Mouse (Mus musculus) liver, postnatal 0 days (tissue): ENCODE results near the gene Wnt3a. TPM values are rescaled to one million over a fixed set of nuclear protein-coding genes. Genes with fewer than 3 reads are reported as not detected.

Experiments used
- ATAC-seq: fragments of 200-750 bp; cut with Nextera tagmentation; 2 replicates; pipeline ENCODE4 v1.8.0; 2017; ENCODE audit warnings: mild to moderate bottlenecking, moderate library complexity
- DNase-seq: peaks from one replicate; pipeline ENCODE4 v3.0.0-alpha.2; 2016
- H3K27ac ChIP-seq: fragments of 300-500 bp; sonication (generic); 2 replicates; pipeline ENCODE4 v1.5.1; 2014; ENCODE audit warnings: antibody characterized with exemption, moderate library complexity, mild to moderate bottlenecking, low read depth
- H3K27me3 ChIP-seq: fragments of 300-500 bp; sonication (generic); 2 replicates; pipeline ENCODE4 v1.6.1; 2014; ENCODE audit warnings: low read length, control low read depth, mixed read lengths; ENCODE audit not compliant: insufficient read depth
- H3K36me3 ChIP-seq: fragments of 300-500 bp; sonication (generic); replicated peaks from 2 replicates; pipeline ENCODE4 v1.6.1; 2014; ENCODE audit warnings: mild to moderate bottlenecking, control low read depth, low read length, moderate library complexity, mixed read lengths; ENCODE audit not compliant: insufficient read depth
- H3K4me1 ChIP-seq: fragments of 300-500 bp; sonication (generic); 2 replicates; pipeline ENCODE4 v1.6.1; 2014; ENCODE audit warnings: antibody characterized with exemption, mild to moderate bottlenecking, control low read depth; ENCODE audit not compliant: insufficient read depth
- H3K4me2 ChIP-seq: fragments of 300-500 bp; sonication (generic); 2 replicates; pipeline ENCODE4 v1.6.1; 2014; ENCODE audit warnings: low read depth, mild to moderate bottlenecking, low read length, moderate library complexity, mixed read lengths
- H3K4me3 ChIP-seq: fragments of 300-500 bp; sonication (generic); 2 replicates; pipeline ENCODE4 v1.5.1; 2014; ENCODE audit warnings: low read depth, low read length
- H3K9ac ChIP-seq: fragments of 300-500 bp; sonication (generic); replicated peaks from 2 replicates; pipeline ENCODE4 v1.6.1; 2014; ENCODE audit warnings: mild to moderate bottlenecking, moderate library complexity
- H3K9me3 ChIP-seq: fragments of 300-500 bp; sonication (generic); 2 replicates; pipeline ENCODE4 v1.6.1; 2016; ENCODE audit warnings: mild to moderate bottlenecking, control low read depth, low read length, mixed read lengths
- CTCF ChIP-seq: sonication (generic); IDR thresholded peaks from 2 replicates; pipeline ENCODE4 v1.5.1; 2016; ENCODE audit warnings: antibody characterized with exemption, low read depth
- EP300 ChIP-seq: IDR thresholded peaks from 2 replicates; pipeline ENCODE4 v1.6.1; 2016; ENCODE audit warnings: antibody characterized with exemption, low read depth, mild to moderate bottlenecking
- WGBS: fragments of 180-500 bp; shearing (Covaris S2); extraction: QIAGEN DNeasy Blood & Tissue Kit; methylation state at CpG from one replicate; pipeline ENCODE4 v1.1.7; 2014; ENCODE audit not compliant: insufficient replicate concordance; 5-methylcytosine and 5-hydroxymethylcytosine counted together
- polyA plus RNA-seq: library from polyadenylated mRNA; unstranded; fragments of >200 nt; fragmentation: Nextera tagmentation; extraction: Ambion mirVana; gene quantifications from 2 replicates; pipeline ENCODE4 v1.2.1, GENCODE M21; 2015

Wnt3a gene
- polyA plus RNA-seq: not detected in 2 replicates

DNA sequence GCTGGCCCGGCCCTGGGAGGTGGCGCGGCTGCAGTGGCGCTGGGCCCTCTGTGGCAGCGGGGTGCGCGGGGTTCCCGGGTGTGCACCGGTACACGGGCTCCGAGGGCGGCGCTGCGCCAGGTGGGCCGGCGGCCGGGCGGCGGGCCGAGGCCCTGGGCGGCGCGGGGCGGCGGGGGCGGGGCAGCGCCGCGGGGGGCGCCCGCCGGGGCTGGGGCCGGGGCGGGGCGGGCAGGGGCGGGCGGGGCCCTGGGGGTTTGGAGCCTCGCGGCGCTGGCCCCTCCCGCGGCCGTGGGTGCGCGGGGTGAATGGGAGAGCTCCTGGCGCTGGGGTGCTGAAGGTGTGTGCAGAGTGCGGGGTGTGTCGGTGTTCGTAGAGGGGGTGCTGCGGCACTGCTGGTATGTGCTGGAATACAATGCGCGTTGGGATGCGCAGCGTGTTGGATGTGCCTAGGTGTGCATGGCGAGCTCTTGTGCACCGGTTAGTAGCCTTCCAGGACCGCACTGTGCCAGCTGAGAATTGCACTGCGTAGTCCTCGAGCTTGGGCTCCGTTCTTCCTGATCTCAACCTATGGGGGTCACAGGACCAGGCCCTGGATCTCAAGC lies at the start of gene Wnt3a:
Gene Wnt3a, minus strand, starts transcription at position 51 of the 602 bp plus-strand sequence.
- WGBS: under 1% methylated on average over 30 of the region's 60 CpGs
- no peak within 1 kb of the TSS for H3K4me2 ChIP-seq
- TF ChIP-seq EP300 (no peak), CTCF (no peak)
- DNase-seq (no peak), ATAC-seq (no peak)
- H3K36me3 ChIP-seq: no peaks in the 10 kb centered on the region
- H3K27ac ChIP-seq: no peak within 1 kb of the TSS
- no peaks in the 10 kb centered on the region for H3K9me3 ChIP-seq
- H3K9ac ChIP-seq: no peak within 1 kb of the TSS
- H3K4me3 ChIP-seq: no peak within 1 kb of the TSS
- H3K4me1 ChIP-seq: no peaks in the 10 kb centered on the region
- H3K27me3 ChIP-seq: peaks cover 83% of the 10 kb centered on the region

DNA sequence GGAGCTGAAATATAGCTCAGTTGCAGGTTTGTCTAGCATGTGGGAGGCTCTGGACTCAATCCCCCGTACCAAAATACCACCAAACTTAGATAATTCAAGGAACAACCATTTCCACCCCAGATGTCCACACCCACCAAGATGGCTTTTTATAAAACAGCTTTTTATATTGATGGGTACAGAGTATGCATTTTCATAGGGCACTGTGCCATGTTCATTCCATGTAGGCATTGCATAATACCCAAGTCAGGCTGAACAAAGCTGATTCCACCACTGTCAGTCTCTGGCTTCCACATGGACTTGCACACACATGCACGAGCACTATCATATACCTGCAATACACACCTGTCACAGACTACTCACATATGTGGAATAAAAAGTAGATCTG lies 48.2 kb upstream of the Wnt3a start:
- ATAC-seq: no peak
- H3K27ac ChIP-seq: no peak overlapping the region
- no peak overlapping the region for H3K4me2 ChIP-seq
- TF ChIP-seq CTCF: no peak
- no peaks in the 10 kb centered on the region for H3K9me3 ChIP-seq
- no peaks in the 10 kb centered on the region for H3K27me3 ChIP-seq
- WGBS: 75% methylated on average over 2 of the region's 2 CpGs
- H3K4me3 ChIP-seq: no peak overlapping the region
- H3K4me1 ChIP-seq: no peaks in the 10 kb centered on the region
- H3K9ac ChIP-seq: no peak overlapping the region
- H3K36me3 ChIP-seq: no peaks in the 10 kb centered on the region
- DNase-seq: no peak

DNA sequence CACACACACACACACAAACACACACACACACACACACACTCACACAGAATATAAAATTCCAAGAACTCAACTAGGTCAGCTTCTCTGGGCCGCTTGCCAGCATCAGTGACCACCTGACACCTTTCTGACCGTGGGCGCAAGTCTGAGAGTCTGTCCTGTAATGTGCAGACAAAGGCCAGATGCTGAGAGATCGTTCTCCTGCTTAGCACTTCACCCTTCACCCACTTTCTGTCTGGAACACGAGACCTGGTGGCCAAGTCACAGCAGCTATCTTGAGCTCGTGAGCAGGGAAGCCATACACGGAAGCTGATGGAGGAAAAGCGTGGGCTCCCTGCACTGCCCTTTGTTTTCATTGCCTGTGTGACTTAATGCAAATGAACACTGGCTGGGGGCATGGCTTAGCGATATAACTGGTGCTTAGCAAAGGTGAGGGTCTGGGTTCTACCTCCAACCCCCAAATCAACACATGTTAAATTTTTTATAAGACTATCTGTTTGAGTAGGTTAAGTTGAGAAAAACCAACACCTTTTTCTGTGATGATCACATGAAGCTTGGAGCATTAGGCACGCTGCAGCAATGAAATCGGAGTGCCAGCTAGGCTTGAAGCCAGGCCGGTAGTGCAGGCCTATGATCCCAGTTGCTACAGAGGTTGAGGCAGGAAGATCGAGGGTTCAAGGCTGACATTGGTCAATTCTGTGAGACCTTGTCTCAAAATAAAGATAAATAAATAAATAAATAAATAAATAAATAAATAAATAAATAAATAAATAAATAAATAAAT lies 47.6 kb upstream of the Wnt3a start:
- no peak overlapping the region for H3K9ac ChIP-seq
- H3K36me3 ChIP-seq: no peaks in the 10 kb centered on the region
- no peak overlapping the region for H3K27ac ChIP-seq
- no peak overlapping the region for H3K4me2 ChIP-seq
- no peaks in the 10 kb centered on the region for H3K9me3 ChIP-seq
- H3K27me3 ChIP-seq: no peaks in the 10 kb centered on the region
- 67% methylated on average over 13 of the region's 13 CpGs for WGBS
- ATAC-seq: no peak
- no peak overlapping the region for H3K4me3 ChIP-seq
- no peak for TF ChIP-seq EP300
- no peak for TF ChIP-seq CTCF
- no peaks in the 10 kb centered on the region for H3K4me1 ChIP-seq
- peak; percentile 23 for DNase-seq

DNA sequence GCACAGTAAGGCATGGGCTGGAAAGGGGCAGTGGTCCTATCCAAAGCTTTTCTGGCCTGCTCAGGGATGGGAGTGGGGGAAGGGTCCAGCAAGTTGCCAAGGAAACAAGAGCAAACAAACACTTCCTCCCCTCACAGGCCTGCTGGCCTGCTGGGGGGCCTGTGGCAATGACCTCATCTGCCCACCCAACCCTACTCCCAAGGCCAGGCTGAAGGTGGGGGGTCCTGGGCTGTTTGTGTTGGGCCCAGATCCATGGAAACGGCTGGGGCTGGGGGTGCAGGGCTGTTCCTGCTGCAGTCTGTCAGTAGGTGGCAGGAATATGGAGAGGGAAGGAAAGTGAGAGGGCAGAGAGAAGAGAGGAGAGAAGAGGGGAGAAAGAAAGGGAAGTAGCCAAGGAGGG lies 45.8 kb upstream of the Wnt3a start:
- 33% methylated on average over 1 of the region's 1 CpGs for WGBS
- Histone ChIP-seq H3K9me3 (no peaks in the 10 kb centered on the region), H3K4me1 (no peaks in the 10 kb centered on the region), H3K4me3 (no peak overlapping the region), H3K36me3 (no peaks in the 10 kb centered on the region), H3K4me2 (no peak overlapping the region), H3K9ac (no peak overlapping the region), H3K27ac (no peak overlapping the region), H3K27me3 (no peaks in the 10 kb centered on the region)
- TF ChIP-seq EP300: no peak
- DNase-seq: no peak
- ATAC-seq: no peak

DNA sequence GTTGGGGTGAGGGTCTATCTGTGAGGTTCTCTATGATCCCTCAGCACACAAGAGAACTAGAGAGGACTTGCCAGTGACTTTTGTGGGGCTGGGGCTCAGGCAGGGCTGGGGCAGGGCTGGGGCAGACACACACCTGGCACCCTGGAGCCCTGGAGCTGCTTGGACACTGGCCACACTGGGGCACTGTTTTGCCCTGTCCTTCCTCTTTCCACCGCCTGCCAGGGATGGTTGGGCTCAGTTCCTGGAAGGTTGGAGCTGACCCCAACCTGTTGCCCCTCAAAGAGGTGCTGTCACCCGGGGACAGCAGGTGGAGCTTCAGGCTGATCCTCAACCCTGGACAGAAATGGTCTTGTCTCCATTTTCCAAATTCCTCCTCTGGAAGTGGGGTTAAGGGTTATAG lies 45.4 kb upstream of the Wnt3a start:
- no peaks in the 10 kb centered on the region for H3K27me3 ChIP-seq
- no peak for ATAC-seq
- H3K4me1 ChIP-seq: no peaks in the 10 kb centered on the region
- no peak overlapping the region for H3K4me3 ChIP-seq
- WGBS: 17% methylated on average over 2 of the region's 2 CpGs
- H3K4me2 ChIP-seq: no peak overlapping the region
- H3K27ac ChIP-seq: no peak overlapping the region
- TF ChIP-seq EP300: no peak
- TF ChIP-seq CTCF: no peak
- no peak overlapping the region for H3K9ac ChIP-seq
- no peak for DNase-seq
- H3K9me3 ChIP-seq: no peaks in the 10 kb centered on the region
- H3K36me3 ChIP-seq: no peaks in the 10 kb centered on the region

DNA sequence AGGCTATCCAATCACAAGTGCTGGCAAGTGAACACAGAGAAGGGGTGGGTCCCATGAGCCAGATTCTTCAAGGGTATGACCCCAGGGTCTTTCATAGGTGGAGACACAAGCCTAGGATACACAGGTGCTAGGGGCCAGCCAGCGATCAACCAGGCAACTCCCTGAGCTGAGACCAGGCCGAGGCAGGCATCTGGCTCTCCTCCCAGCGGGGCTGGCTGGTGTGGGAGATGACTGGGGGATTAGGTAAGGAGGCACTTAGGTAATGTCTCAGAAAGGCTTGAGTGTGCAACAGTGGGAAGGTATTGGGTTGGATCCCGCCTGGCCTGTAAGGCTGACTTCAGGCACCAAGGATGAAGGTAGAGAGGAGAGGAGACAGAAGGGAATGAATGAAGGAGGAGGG lies 44.6 kb upstream of the Wnt3a start:
- Histone ChIP-seq H3K27ac (no peak overlapping the region), H3K4me2 (no peak overlapping the region), H3K4me3 (no peak overlapping the region), H3K9ac (no peak overlapping the region), H3K27me3 (0 out of 2 replicates have a peak, but pooled peaks cover 3% of the 10 kb centered on the region), H3K4me1 (no peaks in the 10 kb centered on the region), H3K36me3 (no peaks in the 10 kb centered on the region), H3K9me3 (no peaks in the 10 kb centered on the region)
- WGBS: 67% methylated on average over 4 of the region's 4 CpGs
- TF ChIP-seq CTCF (no peak), EP300 (no peak)
- DNase-seq: no peak
- ATAC-seq: no peak
